Mouse (Mus musculus) erythroid progenitor cell, adult 5-6 weeks (primary cell): Measurements from ENCODE around the gene Actn3. TPM values are rescaled to one million over a fixed set of nuclear protein-coding genes. Genes with fewer than 3 reads are reported as not detected.
"Not testable (repeated sequence)": the region's sequence is repeated elsewhere in the genome, so short reads cannot be mapped to it uniquely, and the experiment has no call there.

Experiments
- ATAC-seq: replicated peaks from 2 replicates; pipeline ENCODE4 v1.8.0; 2016; ENCODE audit warnings: moderate number of reproducible peaks, mild to moderate bottlenecking, moderate TSS enrichment, inconsistent platforms; ENCODE audit not compliant: poor library complexity, low FRiP score, severe bottlenecking
- total RNA-seq, 2 experiments: library from RNA; stranded (forward) in 1 of 2; stranded (reverse) in 1 of 2; fragments of 150-400 nt in 1 of 2; fragments of 186-747, 209-891 nt in 1 of 2; gene quantifications; 2 replicates each; pipeline versions ENCODE4 v1.2.3 to v1.2.4; 2015 to 2017; ENCODE audit warnings: low replicate concordance in 2 of 2

Gene Actn3
- total RNA-seq, 2 experiments from 2014 or later: 0.53 TPM; not detected in 1

DNA sequence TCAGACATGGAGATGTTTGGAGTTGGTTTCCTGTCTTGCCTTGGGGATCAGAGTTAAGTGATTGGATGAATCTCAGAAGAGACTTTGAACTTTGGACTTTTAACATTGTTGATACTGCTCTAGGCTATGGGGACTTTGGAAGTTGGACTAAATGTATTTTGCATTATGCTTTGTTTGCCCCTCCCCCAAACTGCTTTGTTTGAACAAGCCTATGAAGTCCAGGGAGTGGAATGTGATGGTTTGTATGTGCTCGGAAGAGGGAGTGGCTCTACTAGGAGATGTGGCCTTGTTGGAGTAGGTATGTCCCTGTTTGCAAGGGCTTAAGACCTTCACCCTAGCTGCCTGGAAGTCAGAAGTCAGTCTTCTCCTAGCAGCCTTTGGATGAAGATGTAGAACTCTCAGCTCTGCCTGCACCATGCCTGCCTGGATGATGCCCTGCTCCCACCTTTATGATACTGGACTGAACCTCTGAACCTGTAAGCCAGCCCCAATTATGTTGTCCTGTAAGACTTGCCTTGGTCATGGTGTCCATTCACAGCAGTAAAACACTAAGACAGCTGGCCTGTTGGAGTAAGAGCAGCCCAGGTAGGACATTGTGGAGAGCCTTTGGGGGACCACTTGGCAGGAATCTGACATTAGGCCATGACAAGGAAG is 60.4 kb downstream of the Actn3 start:
- ATAC-seq: no peak

DNA sequence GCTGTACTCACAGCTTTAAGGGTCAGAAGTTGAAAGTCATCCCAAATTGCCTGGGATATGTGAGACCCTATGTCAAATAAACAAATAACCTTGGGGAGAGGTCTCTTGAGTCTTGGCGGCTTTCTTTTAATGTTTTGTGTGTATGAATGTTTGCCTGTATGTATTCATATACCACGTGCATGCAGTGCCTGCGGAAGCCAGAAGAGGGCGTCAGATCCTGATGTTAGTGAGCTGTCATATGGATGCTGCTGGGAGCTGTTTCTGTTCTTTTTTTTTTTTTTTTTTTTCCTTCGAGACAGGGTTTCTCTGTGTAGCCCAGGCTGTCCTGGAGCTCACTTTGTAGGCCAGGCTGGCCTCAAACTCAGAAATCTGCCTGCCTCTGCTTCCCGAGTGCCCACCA is 64.7 kb downstream of the Actn3 start:
- ATAC-seq: no peak

DNA sequence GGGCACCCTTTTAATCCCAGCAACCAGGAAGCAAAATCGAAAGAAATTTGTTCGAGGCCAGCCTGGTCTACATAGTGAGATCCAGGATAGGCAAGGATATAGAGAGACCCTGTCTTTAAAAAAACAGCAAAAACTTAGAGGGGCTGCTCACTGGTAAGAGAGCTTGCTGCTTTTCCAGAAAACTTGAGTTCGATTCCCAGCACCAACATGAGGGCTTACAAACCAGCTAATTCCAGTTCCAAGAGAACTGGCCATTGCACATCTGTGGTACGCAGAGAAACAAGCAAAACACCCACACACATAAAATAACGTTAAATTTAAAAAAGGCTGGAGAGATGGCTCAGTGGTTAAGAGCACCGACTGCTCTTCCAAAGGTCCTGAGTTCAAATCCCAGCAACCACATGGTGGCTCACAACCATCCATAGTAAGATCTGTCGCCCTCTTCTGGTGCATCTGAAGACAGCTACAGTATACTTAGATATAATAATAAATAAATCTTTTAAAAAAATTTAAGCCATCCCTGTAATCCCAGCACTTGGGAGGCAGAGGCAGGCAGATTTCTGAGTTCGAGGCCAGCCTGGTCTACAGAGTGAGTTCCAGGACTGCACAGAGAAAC is 65.3 kb downstream of the Actn3 start:
- ATAC-seq: not testable (repeated sequence)

DNA sequence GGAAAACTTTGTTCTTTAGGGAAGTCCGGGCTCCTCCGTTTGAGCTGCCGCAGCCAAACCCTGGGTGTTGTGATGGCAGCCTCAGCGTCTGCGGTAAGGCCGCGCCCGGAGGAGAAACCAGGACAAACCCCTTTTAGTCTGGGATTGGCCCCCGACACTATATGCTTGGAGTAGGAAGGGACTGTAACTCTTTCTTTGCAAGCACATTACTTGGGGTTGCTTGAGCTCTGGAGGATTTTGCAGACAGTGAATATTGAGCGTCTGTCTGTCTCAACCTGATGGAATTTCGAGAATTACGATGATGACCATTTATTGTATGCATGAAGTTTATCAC is 65.8 kb downstream of the Actn3 start:
- no peak for ATAC-seq

Other genes starting within 250 kb of the Actn3 start
- gene Gm960, start 179.2 kb downstream of the Actn3 start, total RNA-seq (2015; ENCODE audit: low replicate concordance): not detected in 2 replicates
- gene Gm960, start 179.2 kb downstream of the Actn3 start, total RNA-seq (2017; ENCODE audit: low replicate concordance): not detected in 2 replicates
- gene Sptbn2, start 166.7 kb downstream of the Actn3 start, total RNA-seq (2015; ENCODE audit: low replicate concordance): not detected in 2 replicates
- not detected in 2 replicates for gene Sptbn2, start 166.7 kb downstream of the Actn3 start, total RNA-seq (2017; ENCODE audit: low replicate concordance)
- gene Rbm4b, start 121.4 kb downstream of the Actn3 start, total RNA-seq (2015; ENCODE audit: low replicate concordance): 4.3 and 5.0 TPM in 2 replicates
- gene Rbm4b, start 121.4 kb downstream of the Actn3 start, total RNA-seq (2017; ENCODE audit: low replicate concordance): 12.6 and 13.6 TPM in 2 replicates
- gene Rbm4, start 84.0 kb downstream of the Actn3 start, total RNA-seq (2015; ENCODE audit: low replicate concordance): 41.5 and 67.4 TPM in 2 replicates
- 106 and 172 TPM in 2 replicates for gene Rbm4, start 84.0 kb downstream of the Actn3 start, total RNA-seq (2017; ENCODE audit: low replicate concordance)
- 13.7 and 83.8 TPM in 2 replicates for gene Gm21992, start 66.3 kb downstream of the Actn3 start, total RNA-seq (2015; ENCODE audit: low replicate concordance)
- gene Gm21992, start 66.3 kb downstream of the Actn3 start, total RNA-seq (2017; ENCODE audit: low replicate concordance): 29.0 and 62.2 TPM in 2 replicates
- gene Rbm14, start 66.3 kb downstream of the Actn3 start, total RNA-seq (2015; ENCODE audit: low replicate concordance): 28.1 and 35.3 TPM in 2 replicates
- gene Rbm14, start 66.3 kb downstream of the Actn3 start, total RNA-seq (2017; ENCODE audit: low replicate concordance): 27.7 and 27.9 TPM in 2 replicates
- gene Ccs, start 38.6 kb downstream of the Actn3 start, total RNA-seq (2015; ENCODE audit: low replicate concordance): 30.2 and 74.6 TPM in 2 replicates
- gene Ccs, start 38.6 kb downstream of the Actn3 start, total RNA-seq (2017; ENCODE audit: low replicate concordance): 63.1 and 81.9 TPM in 2 replicates
- gene Ccdc87, start 38.5 kb downstream of the Actn3 start, total RNA-seq (2015; ENCODE audit: low replicate concordance): not detected in 2 replicates
- gene Ccdc87, start 38.5 kb downstream of the Actn3 start, total RNA-seq (2017; ENCODE audit: low replicate concordance): not detected in 2 replicates
- 22.0 and 71.3 TPM in 2 replicates for gene Ctsf, start 22.8 kb downstream of the Actn3 start, total RNA-seq (2015; ENCODE audit: low replicate concordance)
- gene Ctsf, start 22.8 kb downstream of the Actn3 start, total RNA-seq (2017; ENCODE audit: low replicate concordance): 41.3 and 45.0 TPM in 2 replicates
- gene Zdhhc24, start 759 bp upstream of the Actn3 start, total RNA-seq (2015; ENCODE audit: low replicate concordance): 19.8 and 34.0 TPM in 2 replicates
- gene Zdhhc24, start 759 bp upstream of the Actn3 start, total RNA-seq (2017; ENCODE audit: low replicate concordance): 18.0 and 24.9 TPM in 2 replicates
- gene Bbs1, start 28.7 kb upstream of the Actn3 start, total RNA-seq (2015; ENCODE audit: low replicate concordance): 0.42 and 4.0 TPM in 2 replicates
- 4.5 and 7.7 TPM in 2 replicates for gene Bbs1, start 28.7 kb upstream of the Actn3 start, total RNA-seq (2017; ENCODE audit: low replicate concordance)
- gene Dpp3, start 50.4 kb upstream of the Actn3 start, total RNA-seq (2015; ENCODE audit: low replicate concordance): 9.0 and 13.0 TPM in 2 replicates
- 9.1 and 15.7 TPM in 2 replicates for gene Dpp3, start 50.4 kb upstream of the Actn3 start, total RNA-seq (2017; ENCODE audit: low replicate concordance)
- gene Peli3, start 65.2 kb upstream of the Actn3 start, total RNA-seq (2015; ENCODE audit: low replicate concordance): not detected in 2 replicates
- not detected in 2 replicates for gene Peli3, start 65.2 kb upstream of the Actn3 start, total RNA-seq (2017; ENCODE audit: low replicate concordance)
- 4.7 and 8.0 TPM in 2 replicates for gene Mrpl11, start 84.2 kb upstream of the Actn3 start, total RNA-seq (2015; ENCODE audit: low replicate concordance)
- gene Mrpl11, start 84.2 kb upstream of the Actn3 start, total RNA-seq (2017; ENCODE audit: low replicate concordance): 10.5 and 14.1 TPM in 2 replicates
- gene Npas4, start 112.4 kb upstream of the Actn3 start, total RNA-seq (2015; ENCODE audit: low replicate concordance): not detected in 2 replicates
- gene Npas4, start 112.4 kb upstream of the Actn3 start, total RNA-seq (2017; ENCODE audit: low replicate concordance): not detected in 2 replicates
- gene Slc29a2, start 146.0 kb upstream of the Actn3 start, total RNA-seq (2015; ENCODE audit: low replicate concordance): not detected in 2 replicates
- not detected in 2 replicates for gene Slc29a2, start 146.0 kb upstream of the Actn3 start, total RNA-seq (2017; ENCODE audit: low replicate concordance)
- gene B4gat1, start 160.9 kb upstream of the Actn3 start, total RNA-seq (2015; ENCODE audit: low replicate concordance): not detected in 2 replicates
- gene B4gat1, start 160.9 kb upstream of the Actn3 start, total RNA-seq (2017; ENCODE audit: low replicate concordance): 0.68 TPM in 1 of 2 replicates, not detected in the other
- gene AC124502.3, start 161.0 kb upstream of the Actn3 start, total RNA-seq (2015; ENCODE audit: low replicate concordance): 1.3 and 4.0 TPM in 2 replicates
- 2.1 TPM in 1 of 2 replicates, not detected in the other for gene AC124502.3, start 161.0 kb upstream of the Actn3 start, total RNA-seq (2017; ENCODE audit: low replicate concordance)
- gene Brms1, start 163.4 kb upstream of the Actn3 start, total RNA-seq (2015; ENCODE audit: low replicate concordance): 4.6 and 13.0 TPM in 2 replicates
- 4.5 and 10.9 TPM in 2 replicates for gene Brms1, start 163.4 kb upstream of the Actn3 start, total RNA-seq (2017; ENCODE audit: low replicate concordance)
- gene Rin1, start 172.6 kb upstream of the Actn3 start, total RNA-seq (2015; ENCODE audit: low replicate concordance): 0.42 TPM in 1 of 2 replicates, not detected in the other
- gene Rin1, start 172.6 kb upstream of the Actn3 start, total RNA-seq (2017; ENCODE audit: low replicate concordance): not detected in 2 replicates
- not detected in 2 replicates for gene Cd248, start 190.2 kb upstream of the Actn3 start, total RNA-seq (2015; ENCODE audit: low replicate concordance)
- gene Cd248, start 190.2 kb upstream of the Actn3 start, total RNA-seq (2017; ENCODE audit: low replicate concordance): not detected in 2 replicates
- gene Tmem151a, start 207.6 kb upstream of the Actn3 start, total RNA-seq (2015; ENCODE audit: low replicate concordance): not detected in 2 replicates
- gene Tmem151a, start 207.6 kb upstream of the Actn3 start, total RNA-seq (2017; ENCODE audit: low replicate concordance): not detected in 2 replicates
- 5.0 and 10.8 TPM in 2 replicates for gene Yif1a, start 210.6 kb upstream of the Actn3 start, total RNA-seq (2015; ENCODE audit: low replicate concordance)
- gene Yif1a, start 210.6 kb upstream of the Actn3 start, total RNA-seq (2017; ENCODE audit: low replicate concordance): 6.2 TPM in 1 of 2 replicates, not detected in the other
- not detected in 2 replicates for gene Cnih2, start 220.6 kb upstream of the Actn3 start, total RNA-seq (2015; ENCODE audit: low replicate concordance)
- gene Cnih2, start 220.6 kb upstream of the Actn3 start, total RNA-seq (2017; ENCODE audit: low replicate concordance): 0.39 TPM in 1 of 2 replicates, not detected in the other
- gene Rab1b, start 229.2 kb upstream of the Actn3 start, total RNA-seq (2015; ENCODE audit: low replicate concordance): 12.2 and 13.7 TPM in 2 replicates
- 20.5 and 23.3 TPM in 2 replicates for gene Rab1b, start 229.2 kb upstream of the Actn3 start, total RNA-seq (2017; ENCODE audit: low replicate concordance)
- 10.5 TPM in 1 of 2 replicates, not detected in the other for gene Klc2, start 240.7 kb upstream of the Actn3 start, total RNA-seq (2015; ENCODE audit: low replicate concordance)
- gene Klc2, start 240.7 kb upstream of the Actn3 start, total RNA-seq (2017; ENCODE audit: low replicate concordance): 0.90 TPM in 1 of 2 replicates, not detected in the other